Mouse (Mus musculus) myocyte (in vitro differentiated cells): ENCODE measurements at regions not wholly inside any gene's neighbourhood (a gene's known extent, or its start where the extent isn't known, plus 50 kb on each side); places are given as distances from the start of the nearest gene placed in this dataset.

Experiments
- POLR2A ChIP-seq: IDR thresholded peaks from one replicate; pipeline ENCODE4 v1.6.1; 2011; ENCODE audit warnings: low read depth, mild to moderate bottlenecking, control low read depth, moderate library complexity; ENCODE audit not compliant: insufficient read length
- POLR2AphosphoS2 ChIP-seq: IDR thresholded peaks from one replicate; pipeline ENCODE4 v1.6.1; 2011; ENCODE audit warnings: low read depth, control low read depth; ENCODE audit not compliant: insufficient read length

GRCm38 (mm10) chr17:75812163-75812562 lies 260.4 kb upstream of the Fam98a start:
- TF ChIP-seq POLR2A (no peak), POLR2AphosphoS2 (no peak)
